Mouse (Mus musculus): ENCODE results near the gene Ggta1. TPM values are rescaled to one million over a fixed set of nuclear protein-coding genes. Genes with fewer than 3 reads are reported as not detected.

Gene Ggta1
- total and polyA plus RNA-seq, 2 experiments from 2014 or later: 3.2 to 11.8 TPM

DNA sequence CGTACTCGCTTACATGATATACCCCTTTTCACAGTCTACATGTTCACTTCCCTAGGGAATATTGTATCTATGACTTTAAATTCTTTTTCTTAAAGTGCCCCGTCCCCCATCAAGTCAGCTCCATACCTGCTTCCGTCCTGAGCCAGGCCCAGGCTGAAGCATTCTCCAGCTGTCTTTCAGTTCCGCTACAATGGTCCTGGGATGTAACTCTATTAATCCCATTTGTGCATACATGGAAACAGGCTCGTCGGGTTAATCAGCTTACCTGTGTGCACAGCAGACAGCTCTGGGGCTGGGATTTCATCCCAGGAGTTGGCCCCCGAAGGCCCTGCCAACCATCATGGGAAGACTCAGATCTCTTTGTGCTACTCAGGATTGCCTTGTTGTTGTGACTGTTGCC lies 32.2 kb downstream of the Ggta1 start:
- Histone ChIP-seq H3K27ac (no peak overlapping the region), H3K36me3 (ENCODE audit: insufficient read depth, low read length) (no peaks in the 10 kb centered on the region), H3K27me3 (ENCODE audit: insufficient read depth, low read length) (no peaks in the 10 kb centered on the region), H3K9me3 (ENCODE audit: low read length) (no peaks in the 10 kb centered on the region), H3K9ac (replicated peaks; ENCODE audit: low read length) (no peak overlapping the region), H3K4me2 (ENCODE audit: low read depth, low read length) (no peak overlapping the region), H3K4me3 (ENCODE audit: low read length) (no peak overlapping the region), H3K4me1 (ENCODE audit: insufficient read depth, low read length) (no peaks in the 10 kb centered on the region)
- ATAC-seq: no peak
- no peak for DNase-seq (ENCODE audit: low spot score)
- TF ChIP-seq CTCF (IDR thresholded peaks at IDR 0.05; ENCODE audit: low read depth): no peak
- WGBS: 74% methylated on average over 8 of the region's 8 CpGs

GRCm38 (mm10) chr2:35428615-35429300 lies 34.3 kb downstream of the Ggta1 start:
- no peaks in the 10 kb centered on the region for H3K4me1 ChIP-seq (ENCODE audit: insufficient read depth, low read length)
- no peak overlapping the region for H3K4me2 ChIP-seq (ENCODE audit: low read depth, low read length)
- WGBS: 79% methylated on average over 4 of the region's 4 CpGs
- ATAC-seq: no peak
- H3K9ac ChIP-seq (replicated peaks; ENCODE audit: low read length): no peak overlapping the region
- no peak for TF ChIP-seq CTCF (IDR thresholded peaks at IDR 0.05; ENCODE audit: low read depth)
- H3K4me3 ChIP-seq (ENCODE audit: low read length): no peak overlapping the region
- no peaks in the 10 kb centered on the region for H3K9me3 ChIP-seq (ENCODE audit: low read length)
- DNase-seq (ENCODE audit: low spot score): no peak
- H3K36me3 ChIP-seq (ENCODE audit: insufficient read depth, low read length): no peaks in the 10 kb centered on the region
- no peak overlapping the region for H3K27ac ChIP-seq
- H3K27me3 ChIP-seq (ENCODE audit: insufficient read depth, low read length): no peaks in the 10 kb centered on the region

DNA sequence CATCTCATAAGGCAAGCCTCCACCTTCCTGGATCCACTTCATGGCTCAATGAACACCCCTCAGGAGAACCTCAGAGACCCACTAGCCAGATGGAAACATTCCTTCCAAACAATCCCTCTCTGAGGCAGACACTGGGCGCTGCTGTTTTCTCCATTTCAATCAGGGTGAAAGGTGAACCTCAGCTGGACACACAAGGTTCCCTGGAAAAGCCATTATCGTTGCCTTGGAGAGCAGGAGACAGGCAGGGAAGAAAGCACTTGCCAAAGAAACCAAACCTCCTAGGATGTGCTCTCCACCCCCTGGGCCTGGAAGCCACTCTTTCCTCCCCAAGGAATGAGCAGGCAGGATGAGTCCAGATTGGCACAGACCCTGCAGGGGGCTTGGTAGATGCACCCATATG lies 35.5 kb downstream of the Ggta1 start:
- 17% methylated on average over 2 of the region's 2 CpGs for WGBS
- no peak overlapping the region for H3K9ac ChIP-seq (replicated peaks; ENCODE audit: low read length)
- no peaks in the 10 kb centered on the region for H3K36me3 ChIP-seq (ENCODE audit: insufficient read depth, low read length)
- no peak overlapping the region for H3K4me3 ChIP-seq (ENCODE audit: low read length)
- no peak for TF ChIP-seq CTCF (IDR thresholded peaks at IDR 0.05; ENCODE audit: low read depth)
- no peak overlapping the region for H3K4me2 ChIP-seq (ENCODE audit: low read depth, low read length)
- no peak overlapping the region for H3K27ac ChIP-seq
- DNase-seq (ENCODE audit: low spot score) (no peak), ATAC-seq (no peak)
- H3K9me3 ChIP-seq (ENCODE audit: low read length): no peaks in the 10 kb centered on the region
- no peaks in the 10 kb centered on the region for H3K27me3 ChIP-seq (ENCODE audit: insufficient read depth, low read length)
- no peaks in the 10 kb centered on the region for H3K4me1 ChIP-seq (ENCODE audit: insufficient read depth, low read length)

- Histone ChIP-seq H3K4me2 (ENCODE audit: low read depth, low read length) (no peak overlapping the region), H3K4me1 (ENCODE audit: insufficient read depth, low read length) (no peaks in the 10 kb centered on the region), H3K27me3 (ENCODE audit: insufficient read depth, low read length) (no peaks in the 10 kb centered on the region), H3K4me3 (ENCODE audit: low read length) (no peak overlapping the region), H3K9me3 (ENCODE audit: low read length) (no peaks in the 10 kb centered on the region), H3K27ac (no peak overlapping the region), H3K36me3 (ENCODE audit: insufficient read depth, low read length) (no peaks in the 10 kb centered on the region), H3K9ac (replicated peaks; ENCODE audit: low read length) (no peak overlapping the region)
- DNase-seq (ENCODE audit: low spot score) (no peak), ATAC-seq (no peak)
- 93% methylated on average over 1 of the region's 1 CpGs for WGBS
- TF ChIP-seq CTCF (IDR thresholded peaks at IDR 0.05; ENCODE audit: low read depth): no peak
Measured at GRCm38 (mm10) chr2:35423711-35424339, 39.2 kb downstream of the Ggta1 start.

DNA sequence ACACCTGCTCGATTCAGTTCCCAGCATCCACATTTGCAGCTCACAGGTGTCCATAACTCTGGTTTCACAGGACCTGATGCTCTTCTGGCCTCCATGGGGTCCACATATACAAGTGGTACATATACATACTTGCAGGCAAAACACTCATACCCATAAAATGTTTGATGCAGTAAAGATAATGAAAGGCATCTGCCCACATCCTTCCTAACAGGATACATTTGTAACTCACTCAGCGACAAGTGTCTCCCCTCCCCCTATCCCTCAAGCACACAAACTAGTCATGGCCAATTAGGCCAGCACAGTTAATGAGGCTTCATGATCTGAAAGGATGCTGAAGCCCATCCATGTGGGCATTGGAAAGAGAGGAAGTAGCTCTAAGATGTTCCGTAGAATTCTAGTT lies 40.6 kb downstream of the Ggta1 start:
- WGBS: 92% methylated on average over 3 of the region's 3 CpGs
- ATAC-seq (no peak), DNase-seq (ENCODE audit: low spot score) (no peak)
- Histone ChIP-seq H3K4me1 (ENCODE audit: insufficient read depth, low read length) (no peaks in the 10 kb centered on the region), H3K9me3 (ENCODE audit: low read length) (no peaks in the 10 kb centered on the region), H3K36me3 (ENCODE audit: insufficient read depth, low read length) (no peaks in the 10 kb centered on the region), H3K9ac (replicated peaks; ENCODE audit: low read length) (no peak overlapping the region), H3K4me3 (ENCODE audit: low read length) (no peak overlapping the region), H3K27me3 (ENCODE audit: insufficient read depth, low read length) (no peaks in the 10 kb centered on the region), H3K4me2 (ENCODE audit: low read depth, low read length) (no peak overlapping the region), H3K27ac (no peak overlapping the region)
- TF ChIP-seq CTCF (IDR thresholded peaks at IDR 0.05; ENCODE audit: low read depth): no peak

DNA sequence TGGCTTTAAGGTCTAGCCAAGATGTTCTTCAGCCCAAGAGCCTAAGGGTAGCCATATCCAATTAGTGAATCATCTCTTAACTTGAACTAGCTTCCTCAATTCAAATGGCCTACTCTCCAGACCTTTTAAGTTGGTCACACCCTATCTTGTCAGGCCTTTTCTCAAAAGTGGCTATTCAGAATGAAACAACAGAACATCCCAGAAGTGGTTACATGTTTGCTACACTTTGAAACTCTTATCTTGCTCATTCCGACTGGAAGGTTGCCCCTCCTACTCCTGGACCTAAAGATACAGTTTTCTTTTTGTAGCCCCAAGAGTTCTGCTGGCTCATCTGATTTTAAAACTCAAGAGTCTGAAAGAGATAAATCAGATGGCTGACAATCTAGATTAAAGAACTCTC lies 42.4 kb downstream of the Ggta1 start:
- H3K9me3 ChIP-seq (ENCODE audit: low read length): no peaks in the 10 kb centered on the region
- H3K36me3 ChIP-seq (ENCODE audit: insufficient read depth, low read length): no peaks in the 10 kb centered on the region
- H3K4me1 ChIP-seq (ENCODE audit: insufficient read depth, low read length): no peaks in the 10 kb centered on the region
- ATAC-seq (no peak), DNase-seq (ENCODE audit: low spot score) (no peak)
- no peak overlapping the region for H3K4me3 ChIP-seq (ENCODE audit: low read length)
- WGBS: 83% methylated on average over 1 of the region's 1 CpGs
- no peak overlapping the region for H3K27ac ChIP-seq
- TF ChIP-seq CTCF (IDR thresholded peaks at IDR 0.05; ENCODE audit: low read depth): no peak
- H3K27me3 ChIP-seq (ENCODE audit: insufficient read depth, low read length): no peaks in the 10 kb centered on the region
- H3K9ac ChIP-seq (replicated peaks; ENCODE audit: low read length): no peak overlapping the region
- H3K4me2 ChIP-seq (ENCODE audit: low read depth, low read length): no peak overlapping the region

- ATAC-seq (no peak), DNase-seq (ENCODE audit: low spot score) (no peak)
- H3K4me1 ChIP-seq (ENCODE audit: insufficient read depth, low read length): no peaks in the 10 kb centered on the region
- no peak overlapping the region for H3K27ac ChIP-seq
- no peak for TF ChIP-seq CTCF (IDR thresholded peaks at IDR 0.05; ENCODE audit: low read depth)
- H3K9me3 ChIP-seq (ENCODE audit: low read length): no peaks in the 10 kb centered on the region
- no peak overlapping the region for H3K4me2 ChIP-seq (ENCODE audit: low read depth, low read length)
- no peaks in the 10 kb centered on the region for H3K27me3 ChIP-seq (ENCODE audit: insufficient read depth, low read length)
- WGBS: 97% methylated on average over 2 of the region's 2 CpGs
- no peak overlapping the region for H3K9ac ChIP-seq (replicated peaks; ENCODE audit: low read length)
- H3K36me3 ChIP-seq (ENCODE audit: insufficient read depth, low read length): no peaks in the 10 kb centered on the region
- H3K4me3 ChIP-seq (ENCODE audit: low read length): no peak overlapping the region
Measured at GRCm38 (mm10) chr2:35419671-35420070, 43.4 kb downstream of the Ggta1 start.
